Mouse (Mus musculus): ENCODE measurements around the gene Trim75.

GRCm38 (mm10) chr8:65032107-65032506 is 44.5 kb upstream of the Trim75 start:
- TF ChIP-seq CTCF (conservative IDR thresholded peaks at IDR 0.05; ENCODE audit: low read length) (no peak), POU5F1 (IDR thresholded peaks at IDR 0.05; ENCODE audit: borderline replicate concordance, low read length) (no peak)
